Mouse (Mus musculus): ENCODE data around the gene Lrmda. TPM values are rescaled to one million over a fixed set of nuclear protein-coding genes. Genes with fewer than 3 reads are reported as not detected.

Gene Lrmda
- total and polyA plus RNA-seq, 3 experiments: 0.43 to 1.1 (median 1.0) TPM

DNA sequence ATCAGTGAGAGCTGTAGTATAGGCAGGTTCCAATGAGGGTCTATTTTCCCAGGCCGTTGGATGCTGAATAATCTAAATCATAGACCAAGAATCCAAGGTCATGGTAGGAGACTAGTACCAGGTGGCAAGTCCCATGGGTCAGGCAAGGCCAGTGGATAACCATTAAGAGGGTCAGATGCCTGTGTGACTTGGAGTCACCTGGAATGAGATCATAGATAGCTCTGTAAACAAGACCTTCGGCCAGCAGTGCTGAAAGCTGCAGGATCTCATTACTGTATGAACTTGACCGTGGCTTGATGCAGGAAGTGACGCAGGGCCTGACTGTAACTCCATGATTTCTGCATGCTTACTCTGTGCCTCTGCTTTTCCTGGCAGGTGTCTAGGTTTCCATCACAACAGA is 402.2 kb downstream of the Lrmda start:
- Histone ChIP-seq H3K9ac (ENCODE audit: low read depth, low read length) (no peak overlapping the region), H3K27me3 (ENCODE audit: control insufficient read depth, insufficient read depth, low read length) (no peaks in the 10 kb centered on the region), H3K4me3 (no peak overlapping the region), H3K27ac (no peak overlapping the region), H3K36me3 (ENCODE audit: control insufficient read depth, insufficient read depth, low read length) (no peaks in the 10 kb centered on the region), H3K4me1 (ENCODE audit: control insufficient read depth, insufficient read depth, low read length) (no peaks in the 10 kb centered on the region), H3K79me2 (replicated peaks; ENCODE audit: control insufficient read depth, insufficient read depth, low read length) (no peaks in the 10 kb centered on the region)
- no peak for TF ChIP-seq CTCF (IDR thresholded peaks at IDR 0.05)
- no peak for TF ChIP-seq POLR2A (IDR thresholded peaks at IDR 0.05; ENCODE audit: insufficient read depth, low read depth, low read length)
- no peak for TF ChIP-seq EP300 (IDR thresholded peaks at IDR 0.05; ENCODE audit: insufficient read depth, low read depth, low read length)
- 75% methylated on average over 4 of the region's 4 CpGs for WGBS
- no peak for DNase-seq
- intact Hi-C loops (cut with DNase I): no loop called here

DNA sequence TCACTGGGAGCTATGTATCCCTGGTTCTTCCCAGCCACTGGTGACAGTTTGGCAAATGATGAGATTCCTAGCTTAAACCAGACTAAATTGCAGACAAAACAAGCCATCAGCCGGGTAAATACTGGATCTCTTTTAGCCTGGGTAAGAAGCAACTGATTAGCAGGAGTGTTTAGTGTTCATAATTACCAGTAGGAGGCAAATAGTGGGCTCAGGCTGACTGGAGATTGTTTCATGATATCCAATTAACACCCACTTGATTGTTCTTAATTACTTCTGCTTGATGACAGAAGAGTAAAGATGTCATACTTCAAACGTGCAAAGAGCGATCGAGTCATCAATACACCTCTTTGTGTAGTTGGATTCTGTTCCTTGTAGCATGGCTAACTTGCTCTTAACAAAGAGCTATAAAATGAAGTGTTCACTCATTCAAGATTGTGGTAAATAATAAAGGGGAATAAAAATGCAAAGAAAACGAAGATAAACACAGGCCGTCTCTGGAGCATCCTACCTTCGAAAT is 405.6 kb downstream of the Lrmda start:
- no peaks in the 10 kb centered on the region for H3K79me2 ChIP-seq (replicated peaks; ENCODE audit: control insufficient read depth, insufficient read depth, low read length)
- no peaks in the 10 kb centered on the region for H3K27me3 ChIP-seq (ENCODE audit: control insufficient read depth, insufficient read depth, low read length)
- H3K36me3 ChIP-seq (ENCODE audit: control insufficient read depth, insufficient read depth, low read length): no peaks in the 10 kb centered on the region
- H3K9ac ChIP-seq (ENCODE audit: low read depth, low read length): no peak overlapping the region
- no peak overlapping the region for H3K27ac ChIP-seq
- intact Hi-C loops (cut with DNase I): no loop called here
- TF ChIP-seq EP300 (IDR thresholded peaks at IDR 0.05; ENCODE audit: insufficient read depth, low read depth, low read length): no peak
- TF ChIP-seq CTCF (IDR thresholded peaks at IDR 0.05): no peak
- no peak for TF ChIP-seq POLR2A (IDR thresholded peaks at IDR 0.05; ENCODE audit: insufficient read depth, low read depth, low read length)
- no peak for DNase-seq
- no peak overlapping the region for H3K4me3 ChIP-seq
- WGBS: 87% methylated on average over 7 of the region's 7 CpGs
- no peaks in the 10 kb centered on the region for H3K4me1 ChIP-seq (ENCODE audit: control insufficient read depth, insufficient read depth, low read length)

- no peaks in the 10 kb centered on the region for H3K79me2 ChIP-seq (replicated peaks; ENCODE audit: control insufficient read depth, insufficient read depth, low read length)
- DNase-seq: no peak
- H3K4me3 ChIP-seq: no peak overlapping the region
- no peaks in the 10 kb centered on the region for H3K36me3 ChIP-seq (ENCODE audit: control insufficient read depth, insufficient read depth, low read length)
- no peak overlapping the region for H3K9ac ChIP-seq (ENCODE audit: low read depth, low read length)
- no peak for TF ChIP-seq CTCF (IDR thresholded peaks at IDR 0.05)
- no peak for TF ChIP-seq POLR2A (IDR thresholded peaks at IDR 0.05; ENCODE audit: insufficient read depth, low read depth, low read length)
- TF ChIP-seq EP300 (IDR thresholded peaks at IDR 0.05; ENCODE audit: insufficient read depth, low read depth, low read length): no peak
- no peaks in the 10 kb centered on the region for H3K4me1 ChIP-seq (ENCODE audit: control insufficient read depth, insufficient read depth, low read length)
- intact Hi-C loops (cut with DNase I): loop anchor here (5.0 kb wide), 1 partner anchor 448 kb away; the partner anchor contains the start of gene Zfp503
- H3K27me3 ChIP-seq (ENCODE audit: control insufficient read depth, insufficient read depth, low read length): no peaks in the 10 kb centered on the region
- WGBS: 60% methylated on average over 3 of the region's 3 CpGs
- H3K27ac ChIP-seq: no peak overlapping the region
These were observed 415.9 kb downstream of the Lrmda start for GRCm38 (mm10) chr14:22435441-22435840.

DNA sequence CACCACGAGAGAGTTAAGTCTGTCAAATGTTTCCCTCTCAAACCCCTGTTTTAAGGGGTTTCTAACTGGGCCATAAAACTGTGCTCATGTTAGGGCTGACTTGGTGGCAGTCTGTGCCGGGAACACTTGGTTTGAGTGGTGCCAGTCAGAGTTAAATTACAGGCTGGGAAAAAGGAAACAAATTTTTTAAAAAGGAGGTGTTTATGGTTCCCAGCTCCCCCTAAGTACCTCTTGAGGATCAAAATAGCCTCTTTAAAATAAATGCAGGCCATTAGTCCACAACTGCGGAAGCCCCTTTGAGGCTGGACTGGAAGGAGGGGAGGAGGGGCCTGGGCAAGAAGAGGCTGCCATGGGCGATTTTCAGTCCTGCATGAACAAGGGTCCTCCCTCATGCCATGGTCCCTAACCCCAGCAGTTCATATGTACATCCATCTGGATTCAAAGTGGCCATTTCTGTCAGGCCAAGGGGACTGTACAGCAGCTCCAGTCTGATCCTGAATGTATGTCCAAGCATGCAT is 416.4 kb downstream of the Lrmda start:
- TF ChIP-seq POLR2A (IDR thresholded peaks at IDR 0.05; ENCODE audit: insufficient read depth, low read depth, low read length): no peak
- TF ChIP-seq CTCF (IDR thresholded peaks at IDR 0.05): no peak
- TF ChIP-seq EP300 (IDR thresholded peaks at IDR 0.05; ENCODE audit: insufficient read depth, low read depth, low read length): no peak
- 80% methylated on average over 4 of the region's 4 CpGs for WGBS
- Histone ChIP-seq H3K4me1 (ENCODE audit: control insufficient read depth, insufficient read depth, low read length) (peaks cover 1% of the 10 kb centered on the region; the same call in 1 of the 2 replicates), H3K79me2 (replicated peaks; ENCODE audit: control insufficient read depth, insufficient read depth, low read length) (no peaks in the 10 kb centered on the region), H3K27ac (no peak overlapping the region), H3K4me3 (no peak overlapping the region), H3K9ac (ENCODE audit: low read depth, low read length) (no peak overlapping the region), H3K36me3 (ENCODE audit: control insufficient read depth, insufficient read depth, low read length) (no peaks in the 10 kb centered on the region), H3K27me3 (ENCODE audit: control insufficient read depth, insufficient read depth, low read length) (no peaks in the 10 kb centered on the region)
- DNase-seq: no peak
- intact Hi-C loops (cut with DNase I): loop anchor here (5.0 kb wide), 1 partner anchor 449 kb away; the partner anchor contains the start of gene Zfp503

- DNase-seq: peak in 1 of 2 experiments; percentile 6
These were observed 421.0 kb downstream of the Lrmda start for GRCm38 (mm10) chr14:22440341-22440999.

GRCm38 (mm10) chr14:22441859-22442447 is 422.4 kb downstream of the Lrmda start:
- Histone ChIP-seq H3K79me2 (replicated peaks; ENCODE audit: control insufficient read depth, insufficient read depth, low read length) (no peaks in the 10 kb centered on the region), H3K9ac (ENCODE audit: low read depth, low read length) (no peak overlapping the region), H3K27me3 (ENCODE audit: control insufficient read depth, insufficient read depth, low read length) (no peaks in the 10 kb centered on the region), H3K36me3 (ENCODE audit: control insufficient read depth, insufficient read depth, low read length) (no peaks in the 10 kb centered on the region), H3K27ac (no peak overlapping the region), H3K4me1 (ENCODE audit: control insufficient read depth, insufficient read depth, low read length) (peaks cover 4% of the 10 kb centered on the region), H3K4me3 (no peak overlapping the region)
- intact Hi-C loops (cut with DNase I): no loop called here
- WGBS: 87% methylated on average over 5 of the region's 5 CpGs
- TF ChIP-seq CTCF (IDR thresholded peaks at IDR 0.05): no peak
- TF ChIP-seq EP300 (IDR thresholded peaks at IDR 0.05; ENCODE audit: insufficient read depth, low read depth, low read length): no peak
- no peak for TF ChIP-seq POLR2A (IDR thresholded peaks at IDR 0.05; ENCODE audit: insufficient read depth, low read depth, low read length)
- DNase-seq: no peak

More at GRCm38 (mm10) chr14:22440341-22440999, 421.0 kb downstream of the Lrmda start:
- Histone ChIP-seq H3K4me3 (no peak overlapping the region), H3K27ac (no peak overlapping the region), H3K79me2 (replicated peaks; ENCODE audit: control insufficient read depth, insufficient read depth, low read length) (no peaks in the 10 kb centered on the region), H3K36me3 (ENCODE audit: control insufficient read depth, insufficient read depth, low read length) (no peaks in the 10 kb centered on the region), H3K27me3 (ENCODE audit: control insufficient read depth, insufficient read depth, low read length) (no peaks in the 10 kb centered on the region), H3K9ac (ENCODE audit: low read depth, low read length) (no peak overlapping the region), H3K4me1 (ENCODE audit: control insufficient read depth, insufficient read depth, low read length) (peaks cover 4% of the 10 kb centered on the region)
- TF ChIP-seq CTCF (IDR thresholded peaks at IDR 0.05): no peak
- 28% methylated on average over 18 of the region's 18 CpGs for WGBS
- intact Hi-C loops (cut with DNase I): no loop called here

Measured in heart, adult 2 months (tissue).